Mouse (Mus musculus) intestine, embryonic 16.5 days (tissue): ENCODE measurements around the gene Tmem255a. TPM values are rescaled to one million over a fixed set of nuclear protein-coding genes. Genes with fewer than 3 reads are reported as not detected.

Experiments used
- ATAC-seq: fragments of 200-750 bp; cut with Nextera tagmentation; 2 replicates; pipeline ENCODE4 v1.8.0; 2017; ENCODE audit warnings: moderate TSS enrichment, moderate library complexity
- H3K27ac ChIP-seq: fragments of 300-500 bp; sonication (generic); 2 replicates; pipeline ENCODE4 v1.5.1; 2014; ENCODE audit warnings: mild to moderate bottlenecking, low read length
- H3K27me3 ChIP-seq: fragments of 300-500 bp; sonication (generic); replicated peaks from 2 replicates; pipeline ENCODE4 v1.6.1; 2014; ENCODE audit warnings: low read length, control low read depth, mixed read lengths; ENCODE audit not compliant: control insufficient read depth, insufficient read depth
- H3K36me3 ChIP-seq: fragments of 300-500 bp; sonication (generic); 2 replicates; pipeline ENCODE4 v1.6.1; 2014; ENCODE audit warnings: low read length, control low read depth; ENCODE audit not compliant: control insufficient read depth, insufficient read depth
- H3K4me1 ChIP-seq: fragments of 300-500 bp; sonication (generic); 2 replicates; pipeline ENCODE4 v1.6.1; 2014; ENCODE audit warnings: low read length, control low read depth, mixed read lengths; ENCODE audit not compliant: control insufficient read depth, insufficient read depth
- H3K4me2 ChIP-seq: fragments of 300-500 bp; sonication (generic); 2 replicates; pipeline ENCODE4 v1.6.1; 2014; ENCODE audit warnings: low read depth, low read length, control low read depth
- H3K4me3 ChIP-seq: fragments of 300-500 bp; sonication (generic); 2 replicates; pipeline ENCODE4 v1.5.1; 2014; ENCODE audit warnings: mild to moderate bottlenecking, low read length
- H3K9ac ChIP-seq: fragments of 300-500 bp; sonication (generic); 2 replicates; pipeline ENCODE4 v1.6.1; 2014; ENCODE audit warnings: low read depth, low read length
- H3K9me3 ChIP-seq: fragments of 300-500 bp; sonication (generic); 2 replicates; pipeline ENCODE4 v1.6.1; 2016; ENCODE audit warnings: low read length, control low read depth; ENCODE audit not compliant: control insufficient read depth
- WGBS: fragments of 180-500 bp; shearing (Covaris S2); extraction: QIAGEN DNeasy Blood & Tissue Kit; methylation state at CpG from one replicate; pipeline ENCODE4 v1.1.7; 2014; 5-methylcytosine and 5-hydroxymethylcytosine counted together
- polyA plus RNA-seq: library from polyadenylated mRNA; unstranded; fragments of >200 nt; fragmentation: Nextera tagmentation; extraction: Ambion mirVana; gene quantifications from 2 replicates; pipeline ENCODE4 v1.2.1, GENCODE M21; 2015

Tmem255a gene
- polyA plus RNA-seq, result 27.1 and 27.9 TPM in 2 replicates

- Histone ChIP-seq H3K9ac (0 out of 2 replicates have a peak within 1 kb of the TSS, but pooled peaks have one; percentile 11), H3K27me3 (no peaks in the 10 kb centered on the region; the same call in 1 of the 2 replicates), H3K9me3 (no peaks in the 10 kb centered on the region), H3K36me3 (no peaks in the 10 kb centered on the region), H3K27ac (no peak within 1 kb of the TSS), H3K4me3 (peak within 1 kb of the TSS; percentile 43), H3K4me1 (no peaks in the 10 kb centered on the region), H3K4me2 (peak within 1 kb of the TSS; percentile 77)
- WGBS, result 21% methylated on average over 21 of the region's 27 CpGs
- peak; percentile 70 for ATAC-seq
Measured at GRCm38 (mm10) chrX:38251851-38252571, at the start of gene Tmem255a. TSS of gene Tmem255a (minus strand) at chrX:38252439.

DNA sequence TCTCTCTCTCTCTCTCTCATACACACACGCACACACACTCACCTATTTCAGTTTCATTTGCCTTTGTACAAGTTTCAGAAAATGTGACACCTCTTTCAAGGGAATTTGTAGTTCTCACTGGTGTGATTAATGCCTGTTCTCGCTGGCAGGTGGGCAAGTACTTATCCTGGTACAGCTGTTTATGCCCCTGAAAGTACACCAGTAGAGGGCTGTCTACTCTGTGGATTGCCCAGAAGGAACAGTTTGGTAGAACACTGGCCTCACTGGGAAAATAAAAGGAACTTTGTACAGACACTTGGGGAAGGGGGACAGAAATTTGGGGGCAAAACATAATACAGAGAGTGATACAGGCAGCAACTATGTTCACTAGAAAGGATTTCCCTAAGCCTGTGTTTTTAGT is 7.4 kb upstream of the Tmem255a start:
- no peak for ATAC-seq
- 39% methylated on average over 2 of the region's 2 CpGs for WGBS
- H3K9ac ChIP-seq, result no peak overlapping the region

DNA sequence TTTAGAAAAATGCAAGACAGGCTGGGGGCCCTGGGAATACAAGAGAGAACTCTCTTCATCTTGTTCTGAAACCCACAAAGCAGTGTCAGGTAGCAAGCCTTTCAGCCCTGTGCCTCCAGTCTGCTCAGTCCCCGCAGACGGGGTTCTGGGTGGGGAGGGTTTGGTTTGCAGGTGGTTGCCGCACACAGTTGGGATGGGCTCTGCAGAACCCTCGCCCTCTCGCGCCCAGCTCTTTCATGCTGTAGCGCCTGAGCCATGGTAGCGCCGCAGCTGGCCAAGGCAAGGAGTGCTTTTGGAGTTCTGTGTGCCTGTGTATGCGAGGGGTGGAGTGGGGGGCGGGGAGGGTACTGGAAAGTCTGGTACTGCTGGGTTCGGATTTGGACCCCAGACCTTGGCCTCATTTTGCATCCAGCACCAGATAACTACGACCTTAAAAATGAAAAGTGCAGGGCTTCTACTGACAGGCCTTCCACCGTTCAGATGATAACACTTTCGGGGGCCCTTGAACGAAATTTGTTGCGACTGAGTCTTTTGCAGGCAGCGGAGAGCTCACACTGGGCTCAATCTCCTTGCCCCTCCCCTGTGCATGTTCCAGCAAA is 1.8 kb downstream of the Tmem255a start:
- H3K4me3 ChIP-seq, result peak overlapping the region; percentile 44
- H3K4me1 ChIP-seq, result no peaks in the 10 kb centered on the region
- peak; percentile 48; the same call in 1 of the 2 replicates for ATAC-seq
- H3K27me3 ChIP-seq, result no peaks in the 10 kb centered on the region; the same call in 1 of the 2 replicates
- H3K9ac ChIP-seq, result no peak overlapping the region
- H3K9me3 ChIP-seq, result no peaks in the 10 kb centered on the region
- H3K36me3 ChIP-seq, result no peaks in the 10 kb centered on the region
- WGBS, result 19% methylated on average over 18 of the region's 18 CpGs
- peak overlapping the region; percentile 77 for H3K4me2 ChIP-seq
- no peak overlapping the region for H3K27ac ChIP-seq

More for the DNA sequence above, 7.4 kb upstream of the Tmem255a start:
- H3K9me3 ChIP-seq, result no peaks in the 10 kb centered on the region
- no peak overlapping the region for H3K4me3 ChIP-seq
- no peaks in the 10 kb centered on the region for H3K36me3 ChIP-seq
- no peak overlapping the region for H3K4me2 ChIP-seq
- H3K27ac ChIP-seq, result no peak overlapping the region
- no peaks in the 10 kb centered on the region for H3K27me3 ChIP-seq
- no peaks in the 10 kb centered on the region for H3K4me1 ChIP-seq

GRCm38 (mm10) chrX:38249640-38250351 is 2.4 kb downstream of the Tmem255a start:
- H3K9ac ChIP-seq, result no peak overlapping the region
- no peaks in the 10 kb centered on the region for H3K4me1 ChIP-seq
- H3K4me2 ChIP-seq, result no peak overlapping the region
- no peaks in the 10 kb centered on the region; the same call in 1 of the 2 replicates for H3K27me3 ChIP-seq
- no peaks in the 10 kb centered on the region for H3K9me3 ChIP-seq
- 21% methylated on average over 16 of the region's 16 CpGs for WGBS
- no peak overlapping the region for H3K4me3 ChIP-seq
- no peaks in the 10 kb centered on the region for H3K36me3 ChIP-seq
- H3K27ac ChIP-seq, result no peak overlapping the region
- no peak for ATAC-seq

DNA sequence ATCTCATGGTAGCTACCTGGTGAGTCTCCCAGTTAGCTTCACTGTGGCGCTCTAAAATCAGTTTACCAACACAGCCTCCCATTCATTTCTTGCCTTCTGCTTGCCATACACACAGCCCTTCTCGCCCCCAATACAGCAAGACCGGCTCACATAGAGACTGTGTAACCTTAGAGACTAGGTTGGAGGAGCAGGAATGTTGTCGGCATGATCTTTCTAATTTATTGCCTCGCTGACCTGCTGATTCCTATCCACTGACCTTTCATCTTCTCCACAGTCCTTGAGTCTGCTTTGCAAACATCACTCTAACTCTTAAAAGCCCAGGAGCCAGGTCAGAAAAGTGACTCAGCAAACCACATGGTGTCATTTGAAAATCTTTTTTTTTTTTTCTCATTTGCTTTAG is 4.6 kb downstream of the Tmem255a start:
- H3K4me1 ChIP-seq, result no peaks in the 10 kb centered on the region
- 28% methylated on average over 5 of the region's 5 CpGs for WGBS
- ATAC-seq, result no peak

DNA sequence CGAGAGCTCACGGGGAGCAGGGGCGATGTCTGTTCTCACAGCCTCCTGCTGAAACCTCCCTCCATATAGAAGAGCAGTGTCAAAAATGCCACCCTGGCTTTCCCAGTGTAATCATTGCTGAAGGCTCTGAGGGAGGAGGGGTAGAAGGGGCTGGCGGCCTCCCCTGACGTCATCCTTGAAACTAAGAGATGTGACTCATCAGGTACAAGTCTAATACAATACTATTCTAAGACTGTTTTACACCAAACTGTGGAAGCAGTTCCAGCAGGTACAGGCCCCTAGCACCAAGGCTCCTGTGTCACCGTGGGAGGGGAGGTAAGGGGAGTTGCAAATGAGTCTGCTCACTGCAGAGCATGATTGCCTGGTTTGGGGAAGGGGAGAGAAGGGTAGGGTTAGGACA is 5.1 kb downstream of the Tmem255a start:
- Histone ChIP-seq H3K4me1 (no peaks in the 10 kb centered on the region), H3K9me3 (no peaks in the 10 kb centered on the region), H3K27me3 (no peaks in the 10 kb centered on the region; the same call in 1 of the 2 replicates), H3K9ac (no peak overlapping the region), H3K4me3 (no peak overlapping the region), H3K36me3 (no peaks in the 10 kb centered on the region), H3K27ac (no peak overlapping the region), H3K4me2 (no peak overlapping the region)
- ATAC-seq, result peak; percentile 51
- WGBS, result 35% methylated on average over 6 of the region's 6 CpGs

More for the DNA sequence above, 4.6 kb downstream of the Tmem255a start:
- Histone ChIP-seq H3K9ac (no peak overlapping the region), H3K4me3 (no peak overlapping the region), H3K9me3 (no peaks in the 10 kb centered on the region), H3K27ac (no peak overlapping the region), H3K36me3 (no peaks in the 10 kb centered on the region), H3K4me2 (no peak overlapping the region), H3K27me3 (no peaks in the 10 kb centered on the region; the same call in 1 of the 2 replicates)

DNA sequence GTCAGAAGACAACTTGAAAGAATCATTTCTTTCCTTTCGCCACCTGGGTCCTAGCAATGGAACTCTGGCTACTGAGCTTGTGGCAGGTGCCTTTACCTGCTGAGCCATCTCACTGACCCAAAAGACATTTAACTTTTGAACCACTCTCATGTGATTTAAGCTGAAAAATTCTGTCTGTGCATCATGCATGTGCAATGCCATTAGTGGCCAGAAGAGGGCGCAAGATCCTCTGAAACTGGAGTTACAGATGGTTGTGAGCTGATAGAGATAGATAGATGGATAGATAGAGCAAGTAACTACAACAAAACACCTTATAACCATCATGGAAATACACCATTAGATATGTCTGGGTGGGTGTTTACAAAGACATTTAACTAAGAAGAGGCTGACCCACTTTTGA is 14.5 kb downstream of the Tmem255a start:
- no peaks in the 10 kb centered on the region for H3K27me3 ChIP-seq
- H3K4me2 ChIP-seq, result no peak overlapping the region
- no peak overlapping the region for H3K9ac ChIP-seq
- no peak for ATAC-seq
- H3K4me3 ChIP-seq, result no peak overlapping the region
- 38% methylated on average over 2 of the region's 2 CpGs for WGBS
- no peaks in the 10 kb centered on the region for H3K36me3 ChIP-seq
- H3K27ac ChIP-seq, result no peak overlapping the region
- no peaks in the 10 kb centered on the region for H3K9me3 ChIP-seq
- no peaks in the 10 kb centered on the region for H3K4me1 ChIP-seq

DNA sequence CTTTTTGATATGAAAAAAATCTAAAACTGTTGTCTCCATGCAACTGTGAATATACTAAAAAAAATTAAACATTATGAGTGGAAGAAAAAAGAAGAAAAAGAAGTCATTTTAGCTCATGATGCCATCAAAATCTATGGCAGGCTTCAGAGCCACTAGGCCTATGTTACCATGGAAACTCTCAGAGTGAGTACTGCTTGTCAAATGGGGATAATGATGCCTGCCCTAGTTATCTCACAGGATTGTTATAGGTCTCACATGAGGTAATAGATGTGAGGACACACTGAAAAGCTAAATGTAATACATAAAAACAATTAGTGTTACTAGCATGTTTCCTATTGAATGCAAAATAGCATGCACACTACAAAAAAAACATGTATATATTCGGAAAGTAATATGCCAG is 22.4 kb downstream of the Tmem255a start:
- no peak overlapping the region for H3K4me2 ChIP-seq
- H3K4me1 ChIP-seq, result no peaks in the 10 kb centered on the region
- H3K36me3 ChIP-seq, result no peaks in the 10 kb centered on the region
- no peak overlapping the region for H3K4me3 ChIP-seq
- no peak for ATAC-seq
- 83% methylated on average over 1 of the region's 1 CpGs for WGBS
- H3K27me3 ChIP-seq, result no peaks in the 10 kb centered on the region
- no peak overlapping the region for H3K27ac ChIP-seq
- H3K9ac ChIP-seq, result no peak overlapping the region
- no peaks in the 10 kb centered on the region for H3K9me3 ChIP-seq

DNA sequence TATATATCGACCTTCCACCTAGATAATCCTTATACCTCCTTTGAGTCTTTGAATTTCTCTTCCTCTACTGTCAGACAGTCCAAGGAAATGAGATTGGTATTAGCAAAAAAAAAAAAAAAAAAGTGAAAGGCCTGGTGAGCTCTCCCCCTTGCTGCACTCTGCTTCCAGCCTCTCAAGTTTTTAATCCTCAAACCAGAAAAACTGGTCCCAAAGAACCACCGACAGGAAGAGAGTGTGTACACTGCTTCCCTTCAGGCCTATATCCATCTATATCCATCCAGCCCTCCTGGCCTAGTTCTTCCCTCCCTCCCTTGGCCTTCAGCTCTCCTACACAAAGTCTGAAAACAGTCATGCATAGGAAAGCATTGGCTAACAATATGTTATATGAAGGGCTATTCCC is 29.5 kb downstream of the Tmem255a start:
- no peak overlapping the region for H3K4me2 ChIP-seq
- H3K4me1 ChIP-seq, result no peaks in the 10 kb centered on the region
- no peaks in the 10 kb centered on the region for H3K27me3 ChIP-seq
- no peaks in the 10 kb centered on the region for H3K36me3 ChIP-seq
- 35% methylated on average over 2 of the region's 2 CpGs for WGBS
- no peak overlapping the region for H3K4me3 ChIP-seq
- ATAC-seq, result no peak
- H3K27ac ChIP-seq, result no peak overlapping the region
- no peak overlapping the region for H3K9ac ChIP-seq
- no peaks in the 10 kb centered on the region for H3K9me3 ChIP-seq
